Mouse (Mus musculus) neural tube, embryonic 12.5 days (tissue): Measurements from ENCODE around the gene Aes. TPM values are rescaled to one million over a fixed set of nuclear protein-coding genes. Genes with fewer than 3 reads are reported as not detected.

Source experiments
- ATAC-seq: fragments of 200-750 bp; cut with Nextera tagmentation; 2 replicates; pipeline ENCODE4 v1.8.0; 2017; ENCODE audit warnings: low read depth, mild to moderate bottlenecking, moderate TSS enrichment, moderate library complexity; ENCODE audit not compliant: low FRiP score
- H3K27ac ChIP-seq: fragments of 300-500 bp; sonication (generic); 2 replicates; pipeline ENCODE4 v1.5.1; 2016
- H3K27me3 ChIP-seq: fragments of 300-500 bp; sonication (generic); replicated peaks from 2 replicates; pipeline ENCODE4 v1.6.1; 2016; ENCODE audit warnings: mild to moderate bottlenecking
- H3K36me3 ChIP-seq: fragments of 300-500 bp; sonication (generic); 2 replicates; pipeline ENCODE4 v1.6.1; 2016; ENCODE audit warnings: mild to moderate bottlenecking
- H3K4me1 ChIP-seq: fragments of 300-500 bp; sonication (generic); 2 replicates; pipeline ENCODE4 v1.6.1; 2016
- H3K4me2 ChIP-seq: fragments of 300-500 bp; sonication (generic); replicated peaks from 2 replicates; pipeline ENCODE4 v1.6.1; 2016; ENCODE audit warnings: mild to moderate bottlenecking
- H3K4me3 ChIP-seq: fragments of 300-500 bp; sonication (generic); 2 replicates; pipeline ENCODE4 v1.5.1; 2016
- H3K9ac ChIP-seq: fragments of 300-500 bp; sonication (generic); 2 replicates; pipeline ENCODE4 v1.6.1; 2016; ENCODE audit warnings: mild to moderate bottlenecking
- H3K9me3 ChIP-seq: fragments of 300-500 bp; sonication (generic); 2 replicates; pipeline ENCODE4 v1.6.1; 2016; ENCODE audit warnings: mild to moderate bottlenecking
- WGBS: fragments of 180-500 bp; shearing (Covaris S2); methylation state at CpG from one replicate; pipeline ENCODE4 v1.1.7; 2016; 5-methylcytosine and 5-hydroxymethylcytosine counted together
- polyA plus RNA-seq: library from polyadenylated mRNA; unstranded; fragments of >200 nt; fragmentation: Nextera tagmentation; extraction: Ambion mirVana; gene quantifications from 2 replicates; pipeline ENCODE4 v1.2.1, GENCODE M21; 2016

The Aes gene
- polyA plus RNA-seq, 1 experiment from 2014 or later: 569 TPM

DNA sequence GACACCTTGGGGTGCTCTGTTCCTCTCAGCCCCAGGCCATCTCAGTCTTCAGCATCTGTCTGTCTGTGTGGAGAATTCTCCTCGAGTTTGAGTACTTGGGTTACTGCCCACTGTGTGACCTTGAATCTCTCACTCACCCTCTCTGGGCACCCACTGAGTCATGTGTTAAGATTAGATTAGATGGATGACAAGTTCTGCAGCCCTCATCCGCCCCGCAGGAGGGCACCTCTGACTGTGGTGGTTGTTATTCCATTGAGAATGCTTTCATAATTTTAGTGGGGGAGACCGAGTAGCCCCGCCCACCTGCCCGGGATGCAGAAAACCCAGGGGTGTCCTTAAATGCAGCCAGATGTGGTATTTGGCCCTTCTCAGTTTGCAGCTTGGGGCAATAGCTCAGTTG is 4.2 kb downstream of the Aes start:
- Histone ChIP-seq H3K27me3 (peaks cover 40% of the 10 kb centered on the region), H3K9me3 (no peaks in the 10 kb centered on the region), H3K27ac (no peak overlapping the region), H3K36me3 (peaks cover 35% of the 10 kb centered on the region), H3K9ac (no peak overlapping the region), H3K4me1 (peaks cover 45% of the 10 kb centered on the region), H3K4me3 (no peak overlapping the region), H3K4me2 (peak overlapping the region; percentile 48)
- WGBS: 53% methylated on average over 6 of the region's 6 CpGs
- ATAC-seq: no peak

GRCm38 (mm10) chr10:81564216-81564615 is 4.9 kb downstream of the Aes start:
- no peak overlapping the region for H3K27ac ChIP-seq
- peak overlapping the region; percentile 15; the same call in 1 of the 2 replicates for H3K4me3 ChIP-seq
- peak overlapping the region; percentile 48 for H3K4me2 ChIP-seq
- 0 out of 2 replicates have a peak overlapping the region, but pooled peaks have one; percentile 35 for H3K9ac ChIP-seq
- H3K27me3 ChIP-seq: peaks cover 40% of the 10 kb centered on the region
- no peak for ATAC-seq
- WGBS: 6% methylated on average over 10 of the region's 10 CpGs
- peaks cover 53% of the 10 kb centered on the region for H3K4me1 ChIP-seq
- no peaks in the 10 kb centered on the region for H3K9me3 ChIP-seq
- peaks cover 35% of the 10 kb centered on the region for H3K36me3 ChIP-seq

- H3K27ac ChIP-seq: no peak overlapping the region
- H3K4me3 ChIP-seq: no peak overlapping the region
- WGBS: 20% methylated on average over 10 of the region's 10 CpGs
- ATAC-seq: no peak
- 0 out of 2 replicates have a peak overlapping the region, but pooled peaks have one; percentile 35 for H3K9ac ChIP-seq
- H3K27me3 ChIP-seq: peaks cover 40% of the 10 kb centered on the region
- H3K4me1 ChIP-seq: peaks cover 57% of the 10 kb centered on the region
- H3K36me3 ChIP-seq: peaks cover 35% of the 10 kb centered on the region
- no peak overlapping the region; the same call in 1 of the 2 replicates for H3K4me2 ChIP-seq
- H3K9me3 ChIP-seq: no peaks in the 10 kb centered on the region
Measured at GRCm38 (mm10) chr10:81564734-81565133, 5.4 kb downstream of the Aes start.

DNA sequence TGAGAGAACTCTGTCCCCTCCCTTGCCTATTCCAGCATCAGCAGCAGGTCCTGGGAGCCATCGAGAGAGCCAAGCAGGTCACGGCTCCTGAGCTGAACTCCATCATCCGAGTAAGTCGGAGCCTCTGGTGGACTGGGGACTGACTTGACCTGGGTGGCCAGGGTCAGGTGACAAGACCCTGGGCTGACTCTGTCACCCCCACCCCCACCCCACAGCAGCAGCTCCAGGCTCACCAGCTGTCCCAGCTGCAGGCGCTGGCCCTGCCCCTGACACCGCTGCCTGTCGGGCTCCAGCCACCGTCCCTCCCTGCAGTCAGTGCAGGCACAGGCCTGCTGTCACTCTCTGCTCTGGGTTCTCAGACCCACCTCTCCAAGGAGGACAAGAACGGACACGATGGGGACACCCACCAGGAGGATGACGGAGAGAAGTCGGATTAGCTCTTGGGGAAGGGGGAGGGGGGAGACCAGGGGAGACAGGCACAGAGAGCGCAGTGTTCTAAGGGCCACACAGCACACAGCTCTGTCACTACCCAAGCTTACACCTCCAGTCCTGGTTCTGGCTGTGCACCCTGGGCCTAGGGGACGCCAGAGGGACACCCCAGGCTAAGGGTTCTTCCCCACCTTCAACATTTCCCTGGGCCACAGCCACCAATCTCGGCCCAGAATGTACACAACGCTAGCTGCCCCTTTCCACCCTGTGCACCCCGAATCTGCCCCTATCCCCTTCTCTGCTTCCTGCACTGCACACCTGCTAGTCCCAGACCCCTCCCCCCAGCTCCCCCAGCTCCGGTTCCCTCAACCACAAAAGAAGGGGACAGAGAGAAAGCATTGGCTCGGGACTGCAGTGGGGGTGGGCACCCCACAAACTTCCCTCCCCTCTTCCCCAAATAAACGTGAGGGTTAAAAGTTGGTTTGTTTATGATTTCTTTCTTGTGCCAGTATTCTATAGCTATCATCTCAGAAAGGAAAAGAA is 6.3 kb downstream of the Aes start:
- peaks cover 40% of the 10 kb centered on the region for H3K27me3 ChIP-seq
- no peak overlapping the region for H3K27ac ChIP-seq
- H3K36me3 ChIP-seq: peaks cover 35% of the 10 kb centered on the region
- 38% methylated on average over 20 of the region's 20 CpGs for WGBS
- no peaks in the 10 kb centered on the region for H3K9me3 ChIP-seq
- no peak overlapping the region for H3K9ac ChIP-seq
- no peak overlapping the region; the same call in 1 of the 2 replicates for H3K4me3 ChIP-seq
- H3K4me1 ChIP-seq: peaks cover 57% of the 10 kb centered on the region
- H3K4me2 ChIP-seq: no peak overlapping the region
- ATAC-seq: no peak

DNA sequence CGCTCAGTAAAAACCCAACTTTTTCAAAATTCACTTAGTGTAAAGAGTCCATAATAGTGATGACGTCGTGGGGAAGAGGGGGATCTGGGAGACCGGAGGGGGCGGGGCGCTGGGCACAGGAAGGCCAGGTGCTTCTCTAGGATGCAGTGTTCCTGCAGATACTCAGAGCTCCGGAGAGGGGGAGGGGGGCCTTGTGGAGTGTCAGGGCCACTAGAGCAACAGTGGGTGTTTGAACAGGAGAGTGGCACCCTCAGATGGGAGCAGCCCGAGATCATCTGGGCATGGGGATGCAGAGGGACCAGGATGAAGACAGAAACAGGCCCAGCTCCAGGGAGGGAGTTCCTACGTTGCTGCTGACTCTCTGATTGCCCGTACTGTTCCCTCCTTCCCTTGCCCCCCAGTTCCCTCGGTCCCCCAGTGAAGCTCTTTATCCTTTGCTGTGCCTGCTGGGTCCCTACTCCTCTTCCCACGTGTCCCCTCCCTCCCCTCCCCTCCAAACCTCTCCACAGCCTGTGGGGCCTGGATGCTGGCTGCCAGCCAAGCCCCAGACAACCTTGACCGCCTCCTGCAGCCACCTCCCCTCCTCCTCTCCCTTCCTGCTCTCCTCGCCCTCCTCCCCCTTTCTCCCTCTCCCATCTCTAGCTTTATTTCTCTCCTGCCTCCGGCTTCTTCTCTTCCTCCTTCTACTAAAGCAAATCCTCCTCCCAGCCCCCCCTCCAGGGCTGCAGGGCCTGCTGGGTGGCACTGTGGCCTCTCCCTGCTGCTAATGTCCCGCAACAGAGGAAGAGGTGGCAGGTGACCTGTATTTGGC is 9.3 kb downstream of the Aes start:
- H3K9me3 ChIP-seq: no peaks in the 10 kb centered on the region
- WGBS: 11% methylated on average over 16 of the region's 16 CpGs
- H3K4me3 ChIP-seq: no peak overlapping the region
- ATAC-seq: peak; percentile 2; the same call in 1 of the 2 replicates
- H3K4me1 ChIP-seq: peaks cover 54% of the 10 kb centered on the region
- H3K36me3 ChIP-seq: peaks cover 25% of the 10 kb centered on the region
- peak overlapping the region; percentile 46 for H3K4me2 ChIP-seq
- no peak overlapping the region for H3K9ac ChIP-seq
- peaks cover 58% of the 10 kb centered on the region for H3K27me3 ChIP-seq
- peak overlapping the region; percentile 20; the same call in 1 of the 2 replicates for H3K27ac ChIP-seq

DNA sequence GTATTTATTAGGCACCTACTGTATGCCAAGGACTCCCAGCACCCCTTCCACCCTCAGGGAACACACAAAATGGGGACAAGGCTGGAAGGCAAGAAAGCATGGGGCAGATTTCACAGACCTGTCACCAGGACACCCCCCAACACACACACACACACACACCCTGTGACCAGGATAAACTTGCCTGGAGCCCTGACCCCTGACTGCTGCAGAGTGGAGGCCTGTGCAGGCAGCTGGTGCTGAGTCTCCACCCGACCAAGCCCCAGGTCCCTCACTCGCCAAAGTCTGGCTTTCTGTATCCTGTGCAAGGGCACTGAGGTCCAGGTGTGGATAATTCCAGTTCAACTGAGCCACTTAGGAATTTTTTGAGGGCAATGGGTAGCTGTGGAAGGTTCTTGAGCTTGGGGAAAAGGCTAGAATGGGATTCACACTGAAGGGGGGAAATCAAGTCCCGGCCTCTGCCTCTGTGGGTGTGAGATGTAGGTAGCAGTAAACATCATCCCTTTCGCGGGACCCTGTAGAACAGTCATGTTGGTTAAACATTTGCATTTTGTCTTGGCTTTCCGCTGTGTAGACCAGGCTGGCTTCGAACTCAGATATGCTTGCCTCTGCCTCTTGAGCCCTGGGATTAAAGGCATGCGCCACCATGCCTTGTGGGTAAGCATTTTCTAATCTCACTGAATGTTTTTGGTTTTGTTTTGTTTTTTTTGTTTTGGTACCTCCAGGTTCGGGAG is 10.4 kb downstream of the Aes start:
- no peak for ATAC-seq
- 50% methylated on average over 9 of the region's 9 CpGs for WGBS
- Histone ChIP-seq H3K9ac (no peak overlapping the region), H3K4me3 (no peak overlapping the region), H3K4me2 (no peak overlapping the region; the same call in 1 of the 2 replicates), H3K36me3 (peaks cover 18% of the 10 kb centered on the region), H3K27ac (no peak overlapping the region), H3K27me3 (peaks cover 58% of the 10 kb centered on the region), H3K9me3 (no peaks in the 10 kb centered on the region), H3K4me1 (peaks cover 47% of the 10 kb centered on the region)

DNA sequence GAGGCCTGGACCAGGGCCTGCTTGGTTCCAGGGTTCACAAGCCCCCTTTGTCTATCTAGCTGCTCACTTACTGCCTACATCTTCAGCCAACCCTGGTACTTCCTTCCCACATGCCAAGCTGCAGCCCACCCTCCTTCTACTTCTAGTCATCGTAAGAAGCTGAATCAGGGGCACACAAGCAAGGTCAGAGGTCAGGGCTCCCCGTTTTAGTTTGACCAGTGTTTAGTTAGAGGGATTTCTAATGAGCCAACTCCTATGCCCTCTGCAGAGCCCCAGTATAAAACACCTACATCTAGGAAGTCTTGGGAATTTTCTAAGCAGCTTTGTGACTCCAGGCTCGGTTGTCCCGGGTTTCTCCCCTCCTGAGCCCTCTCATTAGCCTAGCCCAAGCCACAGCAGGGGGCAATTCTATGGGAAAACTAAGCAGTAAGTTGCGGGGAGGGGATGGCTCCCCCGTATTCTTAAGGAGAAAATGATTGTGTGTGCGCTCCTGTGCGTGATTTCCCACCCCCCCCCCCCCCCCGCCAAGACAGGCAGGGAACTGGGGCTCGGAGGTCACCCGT is 11.0 kb downstream of the Aes start:
- Histone ChIP-seq H3K9me3 (no peaks in the 10 kb centered on the region), H3K36me3 (peaks cover 12% of the 10 kb centered on the region), H3K9ac (no peak overlapping the region), H3K27ac (peak overlapping the region; percentile 43; the same call in 1 of the 2 replicates), H3K4me1 (peaks cover 53% of the 10 kb centered on the region), H3K4me2 (peak overlapping the region; percentile 71), H3K4me3 (peak overlapping the region; percentile 16; the same call in 1 of the 2 replicates), H3K27me3 (peaks cover 57% of the 10 kb centered on the region)
- under 1% methylated on average over 11 of the region's 11 CpGs for WGBS
- peak; percentile 27 for ATAC-seq

DNA sequence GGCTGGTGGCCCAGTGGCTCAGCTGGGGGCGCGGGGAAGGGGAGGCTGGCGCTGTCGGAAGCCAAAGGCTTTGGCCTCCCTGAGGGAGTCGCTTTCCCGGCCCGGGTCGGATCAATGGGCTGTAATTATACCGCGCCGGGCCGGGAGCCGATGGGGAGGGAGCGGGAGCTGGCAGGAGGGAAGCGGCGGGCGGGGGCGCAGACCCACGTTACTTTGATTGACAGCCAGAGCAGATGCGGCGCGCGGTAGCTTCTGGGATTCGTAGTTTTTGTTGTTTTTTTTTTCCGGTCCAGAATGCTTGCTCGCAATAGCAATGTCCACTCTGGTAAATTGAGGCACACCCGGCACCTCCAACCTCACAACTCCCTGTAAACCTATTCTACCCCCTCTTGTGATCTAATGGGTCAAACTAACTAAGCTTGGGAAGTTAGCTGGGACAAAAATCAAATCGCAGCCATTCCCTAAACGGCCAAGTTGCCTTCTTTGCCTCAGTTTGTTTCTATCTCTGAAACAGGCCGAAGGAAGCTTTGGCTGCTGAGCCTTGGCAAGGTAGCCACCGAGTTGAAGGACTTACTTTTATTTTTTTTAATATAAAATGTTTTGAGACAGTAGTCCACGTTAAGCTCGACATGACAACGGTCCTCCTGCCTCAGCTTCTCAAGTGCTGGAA is 11.7 kb downstream of the Aes start:
- H3K9me3 ChIP-seq: no peaks in the 10 kb centered on the region
- WGBS: under 1% methylated on average over 33 of the region's 34 CpGs
- peak overlapping the region; percentile 33 for H3K4me3 ChIP-seq
- peaks cover 57% of the 10 kb centered on the region for H3K27me3 ChIP-seq
- H3K4me1 ChIP-seq: peaks cover 59% of the 10 kb centered on the region
- H3K4me2 ChIP-seq: peak overlapping the region; percentile 71
- H3K36me3 ChIP-seq: peaks cover 6% of the 10 kb centered on the region; the same call in 1 of the 2 replicates
- H3K9ac ChIP-seq: no peak overlapping the region
- peak overlapping the region; percentile 43; the same call in 1 of the 2 replicates for H3K27ac ChIP-seq
- peak; percentile 70 for ATAC-seq

DNA sequence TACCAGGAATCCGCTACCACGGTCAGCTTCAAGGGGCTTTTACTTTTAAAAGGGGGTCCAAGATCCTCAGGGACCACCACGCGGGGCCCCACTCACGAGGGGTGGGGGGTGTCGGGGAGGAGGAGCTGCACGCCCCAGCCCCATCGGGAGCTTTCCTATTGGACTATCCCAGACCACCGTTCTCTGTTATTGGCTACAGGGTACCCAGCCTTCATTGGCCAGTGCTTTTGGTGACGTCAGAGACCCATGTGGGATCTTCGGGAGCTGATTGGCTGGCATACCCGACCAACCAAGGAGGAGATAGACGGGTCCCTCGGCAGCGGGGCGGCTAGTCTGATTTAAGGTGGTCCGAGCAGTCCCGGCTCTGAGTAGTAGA is 12.2 kb downstream of the Aes start:
- peak; percentile 90 for ATAC-seq
- peaks cover under 1% of the 10 kb centered on the region; the same call in 1 of the 2 replicates for H3K36me3 ChIP-seq
- H3K9me3 ChIP-seq: no peaks in the 10 kb centered on the region
- peak overlapping the region; percentile 33 for H3K4me3 ChIP-seq
- H3K27me3 ChIP-seq: peaks cover 57% of the 10 kb centered on the region
- peaks cover 61% of the 10 kb centered on the region for H3K4me1 ChIP-seq
- H3K9ac ChIP-seq: 0 out of 2 replicates have a peak overlapping the region, but pooled peaks have one; percentile 35
- H3K27ac ChIP-seq: 0 out of 2 replicates have a peak overlapping the region, but pooled peaks have one; percentile 20
- WGBS: under 1% methylated on average over 18 of the region's 18 CpGs
- peak overlapping the region; percentile 71 for H3K4me2 ChIP-seq

DNA sequence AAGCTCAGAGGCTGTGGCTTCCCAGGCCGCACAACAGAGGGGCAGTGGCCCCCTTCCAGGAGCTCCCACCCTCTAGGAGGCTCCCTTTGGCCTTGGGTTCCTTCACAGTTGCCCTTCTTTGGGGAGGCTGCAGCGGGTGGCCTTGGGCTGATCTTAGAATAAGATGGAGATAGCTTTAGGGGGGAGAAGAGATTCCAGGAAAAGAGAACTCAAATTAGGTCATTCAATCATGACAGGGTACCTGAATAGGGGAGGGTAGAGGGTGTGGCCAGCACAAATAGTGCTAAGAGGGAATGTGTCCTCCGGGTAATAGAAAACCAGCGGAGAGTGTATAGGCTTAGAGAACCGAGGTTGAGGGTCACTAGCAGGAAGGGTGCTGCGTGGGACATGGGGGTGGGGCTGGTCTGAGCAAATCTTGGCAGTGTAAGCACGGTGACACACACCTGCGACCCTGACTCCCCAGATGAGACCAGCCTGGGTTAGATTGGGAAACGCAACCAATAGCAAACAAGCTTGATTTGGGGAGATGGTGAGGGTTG is 12.9 kb downstream of the Aes start:
- H3K4me1 ChIP-seq: peaks cover 61% of the 10 kb centered on the region
- no peaks in the 10 kb centered on the region for H3K36me3 ChIP-seq
- ATAC-seq: no peak
- H3K27ac ChIP-seq: 0 out of 2 replicates have a peak overlapping the region, but pooled peaks have one; percentile 8
- H3K4me3 ChIP-seq: no peak overlapping the region
- WGBS: under 1% methylated on average over 9 of the region's 9 CpGs
- peak overlapping the region; percentile 71 for H3K4me2 ChIP-seq
- no peaks in the 10 kb centered on the region for H3K9me3 ChIP-seq
- 0 out of 2 replicates have a peak overlapping the region, but pooled peaks have one; percentile 35 for H3K9ac ChIP-seq
- peaks cover 57% of the 10 kb centered on the region for H3K27me3 ChIP-seq
